Mouse (Mus musculus): ENCODE measurements around the gene Tmem121b.

Gene Tmem121b

GRCm38 (mm10) chr6:120493374-120494181, at the start of gene Tmem121b:
TSS of gene Tmem121b (minus strand) at chr6:120493807.
- DNase-seq: peak; percentile 87 to 91

- no peak for DNase-seq
These were observed 48.5 kb upstream of the Tmem121b start for GRCm38 (mm10) chr6:120542061-120542460.

GRCm38 (mm10) chr6:120541386-120541785, 47.8 kb upstream of the Tmem121b start:
- DNase-seq: no peak

GRCm38 (mm10) chr6:120539781-120540231, 46.2 kb upstream of the Tmem121b start:
- DNase-seq: peak in 1 of 2 experiments; percentile 42

- DNase-seq: peak; percentile 93 to 94
These were observed 45.6 kb upstream of the Tmem121b start for GRCm38 (mm10) chr6:120539132-120539759.

GRCm38 (mm10) chr6:120536337-120536736, 42.7 kb upstream of the Tmem121b start:
- no peak for DNase-seq

GRCm38 (mm10) chr6:120532594-120532993, 39.0 kb upstream of the Tmem121b start:
- DNase-seq: no peak

- DNase-seq: peak; percentile 98
These were observed 37.7 kb upstream of the Tmem121b start, which contains the start of gene Hdhd5 for GRCm38 (mm10) chr6:120531020-120531965. TSS of gene Hdhd5 (minus strand) at chr6:120531319.

- no peak for DNase-seq
These were observed 35.5 kb upstream of the Tmem121b start for GRCm38 (mm10) chr6:120529123-120529522.

- no peak for DNase-seq
These were observed 31.2 kb upstream of the Tmem121b start for GRCm38 (mm10) chr6:120524796-120525195.

- DNase-seq: no peak
These were observed 26.0 kb upstream of the Tmem121b start for GRCm38 (mm10) chr6:120519647-120520046.

GRCm38 (mm10) chr6:120517311-120517710, 23.7 kb upstream of the Tmem121b start:
- DNase-seq: no peak

GRCm38 (mm10) chr6:120516879-120517278, 23.3 kb upstream of the Tmem121b start:
- DNase-seq: no peak

- DNase-seq: no peak
These were observed 22.8 kb upstream of the Tmem121b start for GRCm38 (mm10) chr6:120516422-120516821.

- DNase-seq: no peak
These were observed 17.6 kb upstream of the Tmem121b start for GRCm38 (mm10) chr6:120511212-120511611.

- DNase-seq: no peak
These were observed 16.8 kb upstream of the Tmem121b start for GRCm38 (mm10) chr6:120510425-120510824.

- DNase-seq: no peak
These were observed 16.4 kb upstream of the Tmem121b start for GRCm38 (mm10) chr6:120509975-120510374.

GRCm38 (mm10) chr6:120508645-120509044, 15.0 kb upstream of the Tmem121b start:
- no peak for DNase-seq

- DNase-seq: peak; percentile 40 to 51
These were observed 11.9 kb upstream of the Tmem121b start for GRCm38 (mm10) chr6:120505531-120505930.

GRCm38 (mm10) chr6:120504051-120504450, 10.4 kb upstream of the Tmem121b start:
- no peak for DNase-seq

- DNase-seq: peak; percentile 62 to 66
These were observed 2.9 kb upstream of the Tmem121b start for GRCm38 (mm10) chr6:120496544-120496943.

- peak; percentile 53 to 58 for DNase-seq
These were observed 871 bp downstream of the Tmem121b start for GRCm38 (mm10) chr6:120492499-120493373.
